Mouse (Mus musculus): ENCODE measurements around the gene Fkbp15. TPM values are rescaled to one million over a fixed set of nuclear protein-coding genes. Genes with fewer than 3 reads are reported as not detected.

The Fkbp15 gene
- polyA plus RNA-seq, 1 experiment: 26.4 TPM

GRCm38 (mm10) chr4:62312821-62313220 is 47.5 kb downstream of the Fkbp15 start:
- Histone ChIP-seq H3K4me3 (replicated peaks; ENCODE audit: insufficient read depth, low read depth, low read length) (no peak overlapping the region), H3K27ac (ENCODE audit: insufficient read depth, low read length) (no peak overlapping the region), H3K4me1 (ENCODE audit: control insufficient read depth, insufficient read depth, low read length) (no peaks in the 10 kb centered on the region), H3K27me3 (ENCODE audit: control insufficient read depth, insufficient read depth, low read length) (no peaks in the 10 kb centered on the region)
- DNase-seq: no peak
- TF ChIP-seq POLR2A (IDR thresholded peaks at IDR 0.05; ENCODE audit: borderline replicate concordance, insufficient read depth, low read length) (no peak), CTCF (IDR thresholded peaks at IDR 0.05; ENCODE audit: borderline replicate concordance, insufficient read depth, low read depth, low read length) (no peak)
- 98% methylated on average over 2 of the region's 2 CpGs for WGBS

- Histone ChIP-seq H3K27me3 (ENCODE audit: control insufficient read depth, insufficient read depth, low read length) (no peaks in the 10 kb centered on the region), H3K4me3 (replicated peaks; ENCODE audit: insufficient read depth, low read depth, low read length) (no peak overlapping the region), H3K27ac (ENCODE audit: insufficient read depth, low read length) (no peak overlapping the region), H3K4me1 (ENCODE audit: control insufficient read depth, insufficient read depth, low read length) (no peaks in the 10 kb centered on the region)
- TF ChIP-seq POLR2A (IDR thresholded peaks at IDR 0.05; ENCODE audit: borderline replicate concordance, insufficient read depth, low read length) (no peak), CTCF (IDR thresholded peaks at IDR 0.05; ENCODE audit: borderline replicate concordance, insufficient read depth, low read depth, low read length) (no peak)
- DNase-seq: no peak
These were observed 51.9 kb downstream of the Fkbp15 start for GRCm38 (mm10) chr4:62308406-62308805.

GRCm38 (mm10) chr4:62306840-62307239 is 53.5 kb downstream of the Fkbp15 start:
- no peak for DNase-seq
- Histone ChIP-seq H3K27me3 (ENCODE audit: control insufficient read depth, insufficient read depth, low read length) (no peaks in the 10 kb centered on the region), H3K27ac (ENCODE audit: insufficient read depth, low read length) (no peak overlapping the region), H3K4me3 (replicated peaks; ENCODE audit: insufficient read depth, low read depth, low read length) (no peak overlapping the region), H3K4me1 (ENCODE audit: control insufficient read depth, insufficient read depth, low read length) (no peaks in the 10 kb centered on the region)
- TF ChIP-seq CTCF (IDR thresholded peaks at IDR 0.05; ENCODE audit: borderline replicate concordance, insufficient read depth, low read depth, low read length) (no peak), POLR2A (IDR thresholded peaks at IDR 0.05; ENCODE audit: borderline replicate concordance, insufficient read depth, low read length) (no peak)
- 45% methylated on average over 4 of the region's 4 CpGs for WGBS

- H3K27me3 ChIP-seq (ENCODE audit: control insufficient read depth, insufficient read depth, low read length): no peaks in the 10 kb centered on the region
- H3K4me3 ChIP-seq (replicated peaks; ENCODE audit: insufficient read depth, low read depth, low read length): no peak overlapping the region
- no peak overlapping the region for H3K27ac ChIP-seq (ENCODE audit: insufficient read depth, low read length)
- no peak for TF ChIP-seq CTCF (IDR thresholded peaks at IDR 0.05; ENCODE audit: borderline replicate concordance, insufficient read depth, low read depth, low read length)
- no peak for TF ChIP-seq POLR2A (IDR thresholded peaks at IDR 0.05; ENCODE audit: borderline replicate concordance, insufficient read depth, low read length)
- DNase-seq: no peak
- 94% methylated on average over 1 of the region's 1 CpGs for WGBS
- no peaks in the 10 kb centered on the region for H3K4me1 ChIP-seq (ENCODE audit: control insufficient read depth, insufficient read depth, low read length)
These were observed 54.0 kb downstream of the Fkbp15 start for GRCm38 (mm10) chr4:62306301-62306700.

GRCm38 (mm10) chr4:62303288-62303687 is 57.1 kb downstream of the Fkbp15 start:
- H3K4me1 ChIP-seq (ENCODE audit: control insufficient read depth, insufficient read depth, low read length): no peaks in the 10 kb centered on the region
- H3K4me3 ChIP-seq (replicated peaks; ENCODE audit: insufficient read depth, low read depth, low read length): no peak overlapping the region
- H3K27ac ChIP-seq (ENCODE audit: insufficient read depth, low read length): no peak overlapping the region
- 87% methylated on average over 1 of the region's 1 CpGs for WGBS
- no peaks in the 10 kb centered on the region for H3K27me3 ChIP-seq (ENCODE audit: control insufficient read depth, insufficient read depth, low read length)
- DNase-seq: no peak
- TF ChIP-seq POLR2A (IDR thresholded peaks at IDR 0.05; ENCODE audit: borderline replicate concordance, insufficient read depth, low read length): no peak
- no peak for TF ChIP-seq CTCF (IDR thresholded peaks at IDR 0.05; ENCODE audit: borderline replicate concordance, insufficient read depth, low read depth, low read length)

GRCm38 (mm10) chr4:62302795-62303194 is 57.6 kb downstream of the Fkbp15 start:
- no peaks in the 10 kb centered on the region for H3K27me3 ChIP-seq (ENCODE audit: control insufficient read depth, insufficient read depth, low read length)
- no peak for TF ChIP-seq CTCF (IDR thresholded peaks at IDR 0.05; ENCODE audit: borderline replicate concordance, insufficient read depth, low read depth, low read length)
- TF ChIP-seq POLR2A (IDR thresholded peaks at IDR 0.05; ENCODE audit: borderline replicate concordance, insufficient read depth, low read length): no peak
- H3K4me1 ChIP-seq (ENCODE audit: control insufficient read depth, insufficient read depth, low read length): no peaks in the 10 kb centered on the region
- no peak overlapping the region for H3K4me3 ChIP-seq (replicated peaks; ENCODE audit: insufficient read depth, low read depth, low read length)
- 81% methylated on average over 2 of the region's 2 CpGs for WGBS
- DNase-seq: no peak
- no peak overlapping the region for H3K27ac ChIP-seq (ENCODE audit: insufficient read depth, low read length)

GRCm38 (mm10) chr4:62300001-62300400 is 60.3 kb downstream of the Fkbp15 start:
- no peaks in the 10 kb centered on the region for H3K4me1 ChIP-seq (ENCODE audit: control insufficient read depth, insufficient read depth, low read length)
- H3K4me3 ChIP-seq (replicated peaks; ENCODE audit: insufficient read depth, low read depth, low read length): no peak overlapping the region
- H3K27me3 ChIP-seq (ENCODE audit: control insufficient read depth, insufficient read depth, low read length): no peaks in the 10 kb centered on the region
- TF ChIP-seq CTCF (IDR thresholded peaks at IDR 0.05; ENCODE audit: borderline replicate concordance, insufficient read depth, low read depth, low read length) (no peak), POLR2A (IDR thresholded peaks at IDR 0.05; ENCODE audit: borderline replicate concordance, insufficient read depth, low read length) (no peak)
- DNase-seq: no peak
- H3K27ac ChIP-seq (ENCODE audit: insufficient read depth, low read length): no peak overlapping the region
- 95% methylated on average over 2 of the region's 2 CpGs for WGBS

GRCm38 (mm10) chr4:62297280-62298130 is 62.8 kb downstream of the Fkbp15 start:
- H3K27me3 ChIP-seq (ENCODE audit: control insufficient read depth, insufficient read depth, low read length): no peaks in the 10 kb centered on the region
- DNase-seq: no peak
- no peak overlapping the region for H3K4me3 ChIP-seq (replicated peaks; ENCODE audit: insufficient read depth, low read depth, low read length)
- no peak overlapping the region for H3K27ac ChIP-seq (ENCODE audit: insufficient read depth, low read length)
- TF ChIP-seq CTCF (IDR thresholded peaks at IDR 0.05; ENCODE audit: borderline replicate concordance, insufficient read depth, low read depth, low read length) (no peak), POLR2A (IDR thresholded peaks at IDR 0.05; ENCODE audit: borderline replicate concordance, insufficient read depth, low read length) (no peak)
- H3K4me1 ChIP-seq (ENCODE audit: control insufficient read depth, insufficient read depth, low read length): peaks cover 2% of the 10 kb centered on the region; the same call in 1 of the 2 replicates
- whole genome bisulfite sequencing: 85% methylated on average over 3 of the region's 3 CpGs
